Mouse (Mus musculus) T-helper 2 cell (primary cell): ENCODE results near the gene Sh3rf3.

Experiments used
- in situ Hi-C: fragments of 300-600 bp; cut with MboI, MseI; formaldehyde crosslinking; loops from one replicate; pipeline ENCODE4 v1.15.1; 2025; ENCODE audit warnings: high pct_unique_total_duplicates

Sh3rf3 gene

DNA sequence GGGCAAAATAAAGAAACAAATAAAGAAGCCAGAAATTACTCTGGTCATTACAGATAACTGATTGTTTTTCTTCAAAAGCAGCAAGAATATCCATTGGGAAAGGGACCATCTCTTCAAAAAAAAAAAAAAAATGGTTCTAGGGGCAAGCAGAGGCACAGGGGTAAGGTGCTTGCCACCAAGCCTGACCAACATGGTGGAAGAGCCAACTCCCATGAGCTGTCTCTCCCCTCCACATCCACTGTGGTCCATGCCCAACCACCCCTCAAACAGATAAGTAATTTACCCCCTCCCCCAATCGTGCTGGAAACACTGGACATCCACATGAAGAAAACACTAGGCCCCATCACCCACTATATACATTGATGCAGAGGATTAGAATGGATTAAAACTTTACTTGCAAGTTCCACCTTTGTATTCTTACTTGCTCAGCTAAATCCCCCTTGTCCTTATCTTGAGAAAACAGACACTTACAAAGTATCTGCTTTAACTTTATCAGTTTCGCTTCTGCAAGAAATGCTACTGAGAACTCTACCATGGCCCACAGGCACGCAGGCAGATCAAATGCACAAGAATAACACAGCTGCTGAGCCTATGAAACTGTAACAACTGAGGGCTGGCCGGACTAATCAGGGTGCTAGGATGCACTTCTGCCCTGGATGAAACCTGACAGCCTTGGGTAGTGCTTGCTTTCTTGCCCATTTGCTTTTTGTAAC is 349.2 kb downstream of the Sh3rf3 start:
- in situ Hi-C loops = loop anchor here (5.0 kb wide), 1 partner anchor 135 kb away; no protein-coding TSS in a partner anchor

DNA sequence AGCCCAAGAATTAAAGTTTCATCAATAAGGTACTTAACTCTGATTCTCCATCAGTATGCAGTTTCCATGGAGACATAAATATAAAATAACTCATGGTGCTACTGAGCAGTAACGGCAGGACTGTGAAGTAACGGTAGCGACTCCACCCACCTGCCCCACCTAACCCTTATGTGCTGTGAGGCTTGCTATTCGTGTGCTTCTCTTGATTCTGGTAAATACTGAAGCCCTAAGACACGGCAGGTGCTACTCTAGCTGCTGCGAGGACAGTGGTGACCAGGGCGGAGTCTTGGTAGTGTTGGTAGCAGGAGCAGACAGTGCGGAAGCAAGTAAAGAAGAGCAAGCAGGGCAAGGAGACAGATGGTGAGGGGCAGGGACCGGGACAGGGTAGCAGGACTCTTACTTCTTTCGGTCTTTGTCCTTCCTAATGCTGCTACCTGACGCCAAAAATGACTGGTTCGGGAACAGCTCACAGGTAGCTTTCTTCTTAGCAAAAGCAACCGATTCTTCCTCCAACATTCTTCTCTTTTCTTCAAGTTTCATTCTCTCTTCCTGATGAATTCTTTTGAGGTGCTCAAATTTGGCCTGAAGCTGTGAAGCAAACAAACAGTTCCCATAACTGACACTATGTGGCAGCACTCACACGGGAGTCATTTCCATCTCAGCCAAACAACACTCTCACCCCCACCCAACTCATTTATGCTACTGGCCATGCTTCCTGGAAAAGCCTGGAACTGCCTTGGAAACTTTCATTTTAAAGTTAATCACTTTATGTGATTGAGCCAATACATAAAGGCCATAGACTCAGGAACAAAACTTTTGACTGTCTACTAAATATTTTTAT is 353.2 kb downstream of the Sh3rf3 start:
- in situ Hi-C loops = no loop called here

DNA sequence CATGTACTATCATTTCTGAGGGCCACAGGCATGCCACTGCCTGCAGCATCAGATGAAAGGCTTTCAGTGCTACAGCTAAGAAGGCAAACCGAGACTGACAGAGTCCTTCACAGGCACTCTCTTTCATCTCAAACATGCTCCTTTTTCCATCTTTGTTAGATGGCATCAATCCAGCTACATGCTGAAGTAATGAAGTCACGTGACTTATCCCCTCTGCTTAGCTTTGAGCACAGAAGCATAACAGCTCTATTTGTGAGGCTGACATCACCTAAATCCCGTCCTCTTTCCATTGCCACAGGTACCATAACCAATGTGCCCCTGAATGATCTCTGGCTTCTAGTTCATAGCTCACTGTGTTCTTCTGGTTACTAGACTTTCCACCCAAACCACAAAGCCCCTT is 357.9 kb downstream of the Sh3rf3 start:
- in situ Hi-C loops = no loop called here

GRCm38 (mm10) chr10:59172539-59172938 is 359.4 kb downstream of the Sh3rf3 start:
- in situ Hi-C loops = no loop called here

DNA sequence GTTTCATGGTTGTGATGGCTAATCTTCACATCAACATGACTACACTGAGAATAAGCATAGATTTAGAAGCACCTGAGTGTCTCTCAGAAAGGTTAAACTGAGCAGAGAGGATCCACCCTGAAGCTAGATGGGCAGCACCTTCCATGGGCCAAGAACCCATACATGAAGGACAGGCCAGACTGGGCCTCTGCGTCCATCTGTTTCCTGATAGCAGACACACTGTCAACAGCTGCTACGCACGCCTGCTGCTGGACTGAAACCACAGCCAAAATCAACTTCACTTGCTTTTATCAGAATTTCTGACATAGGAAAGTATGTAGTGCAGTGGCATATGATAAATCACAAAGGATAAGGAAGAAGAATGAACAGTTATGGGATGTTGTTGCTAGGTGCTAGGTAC is 366.5 kb downstream of the Sh3rf3 start:
- in situ Hi-C loops = no loop called here

DNA sequence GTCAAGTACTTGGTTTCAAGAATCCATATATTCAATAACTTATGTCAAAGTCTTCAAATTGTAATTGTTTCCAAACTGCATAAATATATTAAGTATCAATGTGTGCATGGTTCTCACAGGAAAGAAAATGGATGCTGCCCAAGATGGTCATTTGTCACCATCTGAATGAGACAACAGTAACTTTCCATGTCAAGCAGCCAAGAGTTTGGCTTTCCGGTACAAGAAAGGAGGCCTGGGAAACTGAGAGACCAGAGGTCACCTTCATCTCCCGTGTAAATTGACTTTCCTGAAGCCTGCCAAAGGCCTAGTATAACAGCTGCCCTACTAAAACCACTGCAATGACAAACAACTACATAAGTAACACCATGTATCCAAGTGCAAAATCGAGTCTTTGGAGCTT is 369.1 kb downstream of the Sh3rf3 start:
- in situ Hi-C loops = no loop called here
